Mouse (Mus musculus): ENCODE measurements around the gene Irgm1.
"Not testable (repeated sequence)": the region's sequence is repeated elsewhere in the genome, so short reads cannot be mapped to it uniquely, and the experiment has no call there.

Irgm1 gene

DNA sequence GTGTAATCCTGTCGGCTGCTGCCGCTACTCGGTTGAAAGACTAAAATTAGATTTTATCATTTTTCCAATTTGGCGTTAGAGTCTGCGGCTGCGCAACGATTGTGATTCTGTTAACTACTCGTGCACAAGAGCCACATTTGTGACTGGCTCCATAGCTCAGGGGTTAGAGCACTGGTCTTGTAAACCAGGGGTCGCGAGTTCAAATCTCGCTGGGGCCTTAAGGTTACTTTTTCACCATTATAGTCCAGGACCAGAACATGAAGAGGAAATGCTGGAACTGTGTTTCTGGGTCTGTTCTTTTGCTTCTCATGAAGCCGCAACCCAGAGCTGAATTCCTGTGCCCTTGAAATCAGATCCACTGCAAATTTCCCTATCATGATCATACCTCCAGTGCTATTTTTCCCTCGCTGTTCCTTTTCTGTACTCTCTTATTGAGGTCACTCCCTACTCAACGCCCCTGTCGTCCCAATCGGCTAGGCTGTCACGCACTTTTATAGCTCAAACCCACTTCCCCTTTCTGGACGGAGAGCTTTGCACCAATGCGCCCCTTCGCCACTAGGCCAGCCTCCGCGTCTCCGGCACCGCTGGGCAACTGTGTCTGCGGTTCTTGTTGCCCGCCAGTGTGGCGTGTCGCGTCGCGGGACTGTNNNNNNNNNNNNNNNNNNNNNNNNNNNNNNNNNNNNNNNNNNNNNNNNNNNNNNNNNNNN is 17.9 kb downstream of the Irgm1 start:
- peak; percentile 91 for DNase-seq (ENCODE audit: low spot score)

DNA sequence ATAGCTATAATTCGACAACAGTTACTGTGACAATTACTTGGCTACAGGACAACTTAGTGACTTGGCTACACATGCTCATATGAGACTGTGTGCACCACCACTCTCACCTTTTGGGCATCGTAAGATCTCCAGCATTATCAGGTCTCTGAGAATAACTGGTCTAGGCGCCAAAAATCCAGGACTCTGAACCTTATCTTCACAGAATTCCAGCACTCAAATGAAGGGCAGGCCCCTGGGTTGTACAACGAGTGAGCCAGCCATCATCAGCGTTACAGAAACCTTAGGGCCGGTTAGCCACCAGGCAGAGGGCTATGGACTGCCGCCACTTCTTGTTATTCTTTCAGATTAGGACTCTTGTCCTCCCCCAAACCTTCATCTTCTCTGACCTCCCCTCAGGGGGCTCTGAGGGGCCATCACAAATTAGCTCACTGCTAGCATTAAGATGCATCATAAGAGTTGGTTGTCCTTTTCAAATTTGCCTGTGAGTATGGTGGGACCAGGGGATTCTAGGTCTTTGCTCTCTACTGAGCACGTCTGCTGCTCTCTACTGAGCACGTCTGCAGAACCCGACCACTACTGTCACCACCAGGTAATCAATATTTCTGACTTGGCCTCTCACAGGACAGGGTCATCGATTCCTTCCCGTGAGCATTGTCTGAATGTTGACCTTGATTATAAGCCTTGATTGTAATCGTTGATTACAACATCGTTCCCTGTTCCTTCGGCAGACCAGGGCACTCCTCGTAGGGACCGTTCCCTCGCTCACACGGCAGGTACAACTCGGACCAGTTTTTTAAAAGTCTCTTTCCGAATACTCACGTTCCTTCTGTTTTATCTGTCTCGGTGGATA is 18.6 kb downstream of the Irgm1 start:
- no peak for DNase-seq (ENCODE audit: low spot score)

DNA sequence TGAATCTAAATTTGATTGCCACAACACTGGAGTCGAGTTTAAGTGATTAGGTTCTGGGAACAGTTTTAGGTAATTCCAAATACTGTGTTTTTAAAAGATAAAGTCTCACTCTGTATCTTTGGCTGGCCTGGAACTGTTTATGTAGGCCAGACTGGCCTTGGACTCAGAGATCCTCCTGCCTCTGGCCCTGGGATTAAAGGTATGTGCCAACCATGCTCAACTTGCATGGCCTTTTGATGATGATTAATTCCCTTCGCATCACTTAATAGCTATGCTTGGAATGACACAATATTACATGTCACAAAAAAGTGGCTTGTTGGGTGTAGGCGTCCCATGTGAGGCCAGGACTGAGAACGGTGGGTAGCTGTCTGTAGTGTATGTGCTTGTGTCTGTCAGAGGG is 19.3 kb downstream of the Irgm1 start:
- no peak for DNase-seq (ENCODE audit: low spot score)

GRCm38 (mm10) chr11:48851270-48851995 is 20.1 kb downstream of the Irgm1 start:
- DNase-seq (ENCODE audit: low spot score): no peak

DNA sequence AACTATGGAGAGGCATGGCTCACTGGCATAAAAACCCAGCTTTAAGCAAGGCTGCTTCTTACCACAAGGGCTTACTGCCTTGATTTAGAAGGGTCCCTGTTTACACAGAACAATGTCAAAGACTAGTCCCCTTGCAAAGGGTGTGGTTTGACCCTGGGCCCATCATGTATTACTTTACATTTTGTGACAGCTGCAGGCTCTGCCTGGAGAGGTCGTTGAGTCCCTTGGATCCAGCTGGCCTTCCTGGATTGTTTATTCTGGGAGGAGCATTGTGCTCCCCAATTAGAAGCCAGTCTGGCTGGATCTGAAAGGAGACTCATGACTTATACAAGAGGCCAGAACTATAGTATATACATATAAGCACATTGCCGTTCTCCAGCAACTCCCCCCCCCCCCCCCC is 21.2 kb downstream of the Irgm1 start:
- no peak for DNase-seq (ENCODE audit: low spot score)

- no peak for DNase-seq (ENCODE audit: low spot score)
Observed at GRCm38 (mm10) chr11:48846881-48847280, 24.6 kb downstream of the Irgm1 start.

DNA sequence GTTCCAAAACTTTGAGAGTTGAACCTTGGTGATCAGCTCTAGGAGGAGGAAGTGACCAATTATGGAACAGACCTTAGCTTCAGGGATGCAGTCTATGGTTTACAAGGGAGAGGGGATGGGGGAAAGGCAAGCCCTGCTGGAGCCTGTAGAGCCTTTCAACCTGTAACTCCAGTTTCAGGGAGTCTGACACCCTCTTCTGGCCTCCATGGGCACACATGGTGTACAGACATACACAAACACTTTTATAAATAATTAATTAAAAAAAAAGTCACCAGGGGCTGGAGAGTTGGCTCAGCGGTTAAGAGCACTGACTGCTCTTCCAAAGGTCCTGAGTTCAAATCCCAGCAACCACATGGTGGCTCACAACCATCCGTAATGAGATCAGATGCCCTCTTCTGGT is 25.1 kb downstream of the Irgm1 start:
- not testable (repeated sequence) for DNase-seq (ENCODE audit: low spot score)

DNA sequence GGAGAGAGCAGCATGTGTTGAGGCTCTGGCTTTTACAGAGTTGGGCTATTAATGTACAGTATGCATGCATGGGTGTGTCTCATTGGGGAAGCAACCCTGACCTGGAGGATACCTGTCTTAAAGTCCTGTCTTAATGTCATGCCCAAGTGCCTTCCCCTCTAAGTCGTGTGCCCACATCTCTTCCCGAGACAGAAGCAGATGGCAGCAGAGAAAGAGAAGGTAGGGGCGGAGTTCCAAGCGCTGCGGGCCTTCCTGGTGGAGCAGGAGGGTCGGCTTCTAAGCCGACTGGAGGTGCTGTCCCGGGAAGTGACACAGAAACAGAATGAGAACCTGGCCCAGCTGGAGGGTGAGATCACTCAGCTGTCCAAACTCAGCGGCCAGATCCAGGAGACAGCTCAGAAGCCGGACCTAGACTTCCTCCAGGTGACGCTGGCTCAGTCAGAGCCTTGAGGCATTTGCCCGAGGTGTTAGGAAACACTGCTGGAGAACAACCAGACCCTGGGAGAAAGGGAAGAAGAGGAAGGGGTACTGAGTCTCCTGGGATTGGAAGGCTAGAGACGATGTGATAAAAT is 26.2 kb downstream of the Irgm1 start:
- no peak for DNase-seq (ENCODE audit: low spot score)

- DNase-seq (ENCODE audit: low spot score): no peak
Observed at GRCm38 (mm10) chr11:48844309-48844708, 27.2 kb downstream of the Irgm1 start.

DNA sequence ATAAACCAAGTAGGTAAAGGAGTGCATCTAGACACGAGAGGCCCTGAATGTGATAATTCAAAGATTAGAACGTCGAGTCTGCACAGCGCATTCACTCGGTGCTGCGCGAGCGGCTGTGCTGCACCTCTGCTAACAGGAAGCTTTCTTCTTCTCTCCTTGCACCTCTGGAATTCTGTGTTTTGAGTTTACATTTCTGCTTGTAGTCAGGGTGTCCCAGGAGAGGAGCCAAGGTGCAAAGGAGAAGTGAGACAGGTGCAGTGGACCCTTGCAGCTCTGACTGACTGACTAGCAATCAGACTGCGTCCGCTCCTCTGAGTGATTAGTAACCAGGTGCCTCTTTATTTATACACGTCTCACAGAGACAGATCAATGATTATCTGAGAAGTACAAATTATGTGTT is 28.3 kb downstream of the Irgm1 start:
- DNase-seq (ENCODE audit: low spot score): no peak

DNA sequence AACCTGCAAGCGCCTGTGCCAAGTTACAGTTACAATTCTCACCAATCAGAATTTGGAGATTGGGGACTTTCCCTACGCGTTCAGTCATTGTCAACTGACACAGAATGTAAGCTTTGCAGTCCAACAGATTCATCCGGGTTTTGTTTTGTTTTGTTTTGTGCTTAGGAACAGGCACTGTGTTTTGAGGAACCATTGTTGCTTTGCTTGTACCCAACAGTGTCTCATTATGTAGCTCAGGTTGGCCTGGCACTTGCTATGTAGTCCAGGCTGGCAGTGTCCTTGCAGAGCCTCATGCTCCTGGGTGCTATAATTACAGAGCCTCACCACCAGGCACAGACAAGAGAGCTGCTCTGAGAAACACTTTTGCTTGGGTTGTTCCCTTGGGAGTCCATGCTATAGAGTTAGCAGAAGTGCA is 29.1 kb downstream of the Irgm1 start:
- no peak for DNase-seq (ENCODE audit: low spot score)

DNA sequence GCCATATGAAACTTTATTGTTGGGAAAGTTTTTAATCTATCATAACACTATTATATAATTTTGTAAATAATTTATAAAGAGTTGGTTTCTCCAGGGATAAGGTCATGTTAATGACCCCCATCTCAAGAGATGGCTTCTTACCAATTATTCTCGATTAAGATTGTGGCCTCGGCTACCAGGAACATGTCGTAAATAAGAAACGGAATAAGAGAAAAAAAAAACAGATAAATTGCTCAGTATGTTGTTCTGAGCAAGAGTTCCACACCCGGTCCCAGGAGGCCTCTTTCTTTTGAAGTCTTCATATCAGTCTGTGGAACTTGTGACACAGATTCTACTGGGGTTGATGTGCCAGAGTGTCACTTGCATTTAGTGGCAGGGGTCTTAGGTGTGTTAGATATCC is 30.3 kb downstream of the Irgm1 start:
- DNase-seq (ENCODE audit: low spot score): no peak

- no peak for DNase-seq (ENCODE audit: low spot score)
Observed at GRCm38 (mm10) chr11:48840805-48841204, 30.7 kb downstream of the Irgm1 start.

DNA sequence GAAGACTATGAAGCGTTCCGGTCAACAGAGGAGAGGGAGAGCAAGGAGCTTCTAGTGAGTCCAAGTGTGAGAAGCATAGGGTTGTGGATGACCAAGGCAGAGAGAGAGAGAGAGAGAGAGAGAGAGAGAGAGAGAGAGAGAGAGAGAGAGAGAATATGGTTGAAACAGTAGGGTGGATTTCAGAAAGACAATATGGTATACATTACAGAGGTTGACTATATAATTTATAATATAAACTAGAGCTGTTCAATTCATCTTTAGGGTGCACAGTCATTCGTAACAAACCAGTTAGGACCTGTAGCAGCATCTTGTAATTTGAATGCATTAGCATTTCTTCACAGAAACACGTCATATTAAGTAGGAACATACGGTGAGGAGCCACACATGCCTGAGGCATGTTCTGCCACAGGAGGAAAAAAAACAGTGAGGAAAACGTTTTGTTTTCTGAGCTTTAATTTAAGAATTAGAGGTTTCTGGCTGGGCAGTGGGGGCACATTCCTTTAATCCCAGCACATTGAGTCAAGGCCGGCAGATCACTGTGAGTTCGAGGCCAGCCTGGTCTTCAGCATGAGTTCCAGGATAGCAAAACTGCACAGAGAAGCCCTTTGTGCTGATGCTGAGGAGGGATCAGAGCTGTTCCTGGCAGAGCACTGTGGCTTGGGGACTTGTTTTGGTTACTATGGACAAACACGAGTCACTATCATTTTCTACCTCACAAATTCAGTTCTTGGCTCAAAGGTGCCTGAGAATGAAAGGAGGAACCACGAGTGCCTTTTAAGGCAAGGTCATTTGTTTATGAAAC is 32.4 kb downstream of the Irgm1 start:
- DNase-seq (ENCODE audit: low spot score): no peak

GRCm38 (mm10) chr11:48838181-48838797 is 33.2 kb downstream of the Irgm1 start:
- no peak for DNase-seq (ENCODE audit: low spot score)

DNA sequence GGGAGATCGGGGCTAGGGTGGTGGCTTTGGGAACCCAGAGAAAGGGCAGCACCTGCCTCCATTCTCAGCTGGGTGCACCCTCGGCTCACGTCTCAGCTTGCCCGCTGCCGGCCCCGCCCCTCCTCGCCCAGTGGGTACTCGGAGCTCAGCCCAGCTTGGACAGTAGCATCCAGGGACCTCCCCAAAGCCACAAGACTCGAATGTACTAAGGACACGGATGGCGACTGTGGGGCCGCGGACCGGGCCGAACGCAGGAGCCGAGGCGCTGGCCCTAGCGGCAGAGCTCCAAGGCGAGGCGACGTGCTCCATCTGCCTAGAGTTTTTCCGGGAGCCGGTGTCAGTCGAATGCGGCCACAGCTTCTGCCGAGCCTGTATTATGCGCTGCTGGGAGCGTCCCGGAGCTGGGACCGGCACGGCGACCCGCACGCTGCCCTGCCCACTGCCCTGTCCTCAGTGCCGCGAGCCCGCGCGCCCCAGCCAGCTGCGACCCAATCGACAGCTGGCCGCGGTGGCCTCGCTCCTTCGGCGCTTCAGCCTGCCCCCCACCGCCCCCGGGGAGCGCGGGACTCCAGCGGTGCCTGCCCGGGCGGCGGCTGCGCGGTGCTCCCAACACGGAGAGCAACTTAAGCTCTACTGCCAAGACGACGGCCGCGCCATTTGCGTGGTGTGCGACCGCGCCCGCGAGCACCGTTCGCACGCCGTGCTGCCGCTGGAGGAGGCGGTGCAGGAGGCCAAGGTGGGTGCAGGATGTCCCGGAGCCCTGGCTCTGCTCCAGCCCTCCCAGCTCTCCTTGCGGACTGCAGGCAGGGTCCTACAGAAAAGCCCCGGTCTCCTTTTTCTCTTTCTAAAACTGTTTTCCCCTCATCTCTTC is 33.9 kb downstream of the Irgm1 start:
- peak; percentile 66 for DNase-seq (ENCODE audit: low spot score)

- DNase-seq (ENCODE audit: low spot score): no peak
Observed at GRCm38 (mm10) chr11:48836990-48837309, 34.5 kb downstream of the Irgm1 start.

GRCm38 (mm10) chr11:48835923-48836322 is 35.6 kb downstream of the Irgm1 start:
- DNase-seq (ENCODE audit: low spot score): no peak

- peak; percentile 92 for DNase-seq (ENCODE audit: low spot score)
Observed at GRCm38 (mm10) chr11:48833731-48834639, 37.5 kb downstream of the Irgm1 start.
